Mouse (Mus musculus): Measurements from ENCODE around the gene Dph5.

DNA sequence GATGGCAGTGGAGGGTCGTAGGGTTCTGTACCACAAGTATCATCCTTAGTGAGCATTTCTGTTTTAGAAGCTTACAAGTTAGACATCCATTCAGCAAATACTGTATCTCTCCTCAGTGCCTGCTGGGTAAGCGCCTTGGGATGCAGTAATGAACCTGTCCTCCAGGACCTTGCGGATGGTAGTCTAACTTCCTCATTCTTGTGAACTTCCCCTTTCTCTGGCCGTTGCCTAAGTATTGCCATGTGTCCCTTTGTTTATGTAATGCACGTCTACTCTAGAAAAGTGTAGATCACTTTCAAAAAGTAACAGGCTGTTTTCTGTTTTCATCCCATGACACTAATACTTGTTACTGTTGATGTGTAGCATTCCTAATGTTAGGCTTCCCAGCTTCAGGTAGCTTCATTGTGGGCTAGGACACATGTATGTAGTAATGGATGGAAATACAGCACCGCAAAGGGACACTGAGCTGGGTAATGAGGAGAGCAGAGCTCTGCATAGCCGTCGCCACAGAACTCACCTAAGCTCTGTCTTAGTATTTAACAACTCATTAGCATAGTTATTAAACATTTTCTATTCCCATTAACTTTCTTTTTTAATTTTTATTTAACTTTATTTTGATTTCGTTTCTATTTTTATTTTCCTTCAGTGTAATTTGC, 14.8 kb downstream of the Dph5 start:
- peak; percentile 25; the same call in 1 of the 2 replicates for TF ChIP-seq CTCF (IDR thresholded peaks at IDR 0.05; ENCODE audit: control insufficient read depth, insufficient read depth, low read length)
- TF ChIP-seq POLR2A (IDR thresholded peaks at IDR 0.05; ENCODE audit: borderline replicate concordance, control insufficient read depth, low read depth, low read length), result no peak
